Mouse (Mus musculus): ENCODE data around the gene 2010106E10Rik.

2010106E10Rik gene

DNA sequence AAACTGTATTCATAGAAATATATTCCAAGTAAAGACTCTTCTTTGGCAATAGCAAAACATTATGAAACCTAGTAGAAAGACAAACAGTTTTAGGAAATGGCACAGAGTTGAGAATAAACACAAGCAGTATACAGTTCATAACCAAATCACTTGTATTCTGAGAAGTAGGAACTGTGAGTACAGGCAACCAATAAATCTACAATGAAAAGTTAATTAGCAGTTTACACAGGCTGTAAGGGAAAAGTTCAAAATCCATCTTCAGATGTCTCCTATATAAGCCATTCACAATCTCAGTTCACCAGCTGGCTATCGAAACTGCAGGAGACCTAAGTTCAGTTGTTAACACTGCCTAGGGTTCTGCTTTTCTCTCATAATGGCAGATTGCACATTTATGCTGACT is at the start of gene 2010106E10Rik:
Gene 2010106E10Rik (plus strand): TSS at position 301 of the 400 bp plus-strand sequence.
- DNase-seq, result no peak

DNA sequence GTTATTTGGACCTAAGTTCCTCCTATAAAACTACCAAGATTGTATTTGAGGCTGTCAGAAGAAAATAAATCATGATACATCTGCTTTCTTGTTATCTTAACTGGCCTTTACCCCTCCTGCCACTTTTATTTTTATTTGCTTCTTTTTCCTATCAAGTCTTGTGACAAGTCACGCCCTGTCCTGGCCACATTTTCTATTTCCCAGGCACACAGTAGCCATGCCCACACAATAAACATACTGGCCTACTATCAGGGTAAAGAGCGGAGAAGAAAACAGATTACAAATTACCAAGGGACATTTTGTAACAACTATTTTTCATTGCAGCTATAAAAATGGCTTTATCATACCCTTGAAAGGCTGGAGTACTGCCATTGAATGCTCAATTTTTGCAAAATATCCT is 10.6 kb downstream of the 2010106E10Rik start:
- DNase-seq, result no peak

DNA sequence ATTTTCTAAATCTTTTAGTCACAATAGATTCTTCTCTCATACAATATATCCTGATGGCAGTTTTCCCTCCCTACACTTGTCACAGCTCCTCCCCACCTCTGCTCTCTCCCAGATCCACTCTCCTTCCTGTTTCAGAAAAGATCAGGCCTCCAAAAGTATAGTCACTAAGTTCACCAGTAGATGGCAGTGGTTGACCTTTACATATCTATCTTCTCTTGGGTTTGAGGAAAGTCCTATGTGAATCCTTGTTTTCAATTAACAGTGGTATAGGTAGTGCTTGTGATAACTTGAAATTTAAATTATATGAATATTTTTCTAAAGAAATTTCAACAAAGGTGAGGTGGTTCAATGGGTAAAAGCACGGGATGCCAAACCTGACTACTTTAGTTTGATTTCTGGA is 29.7 kb downstream of the 2010106E10Rik start:
- DNase-seq, result no peak

DNA sequence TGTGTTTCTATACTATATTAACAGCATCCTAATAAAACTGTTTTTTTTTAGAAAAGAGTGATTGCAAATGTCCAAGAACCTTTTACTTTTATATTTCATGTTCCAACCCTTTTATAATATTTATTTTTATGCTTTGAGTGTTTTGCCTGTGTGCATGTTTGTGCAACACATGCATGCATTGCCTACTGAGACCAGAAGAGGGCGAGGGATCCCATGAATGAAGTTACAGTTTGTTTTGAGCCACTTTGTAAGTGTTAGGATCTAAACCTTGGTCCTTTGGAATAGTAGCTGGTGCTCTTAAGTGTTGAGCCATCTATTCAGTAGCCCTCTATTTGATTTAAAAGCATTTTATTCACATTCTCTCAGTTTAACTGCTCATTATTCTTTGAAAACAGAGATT is 48.0 kb downstream of the 2010106E10Rik start:
- no peak for DNase-seq

DNA sequence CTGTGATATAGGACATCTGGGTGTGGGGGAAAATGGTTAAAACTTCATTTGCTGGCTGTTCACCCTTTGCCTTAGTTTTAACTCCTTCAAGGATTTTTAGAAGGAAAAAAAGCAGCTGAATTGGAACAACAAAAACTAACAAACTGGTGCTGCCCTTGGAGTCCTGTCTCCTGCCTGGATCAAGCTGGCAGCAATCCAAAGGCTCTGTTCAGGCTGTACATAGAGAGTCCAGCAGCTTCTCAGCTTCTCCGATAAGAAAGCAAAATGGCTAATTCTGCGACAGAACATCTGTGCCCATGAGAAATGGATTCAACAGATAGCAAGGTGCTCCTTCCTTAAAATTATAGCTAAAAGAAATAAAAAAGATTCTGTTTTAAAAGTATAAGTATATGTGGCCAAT is 72.6 kb downstream of the 2010106E10Rik start:
- DNase-seq, result no peak

DNA sequence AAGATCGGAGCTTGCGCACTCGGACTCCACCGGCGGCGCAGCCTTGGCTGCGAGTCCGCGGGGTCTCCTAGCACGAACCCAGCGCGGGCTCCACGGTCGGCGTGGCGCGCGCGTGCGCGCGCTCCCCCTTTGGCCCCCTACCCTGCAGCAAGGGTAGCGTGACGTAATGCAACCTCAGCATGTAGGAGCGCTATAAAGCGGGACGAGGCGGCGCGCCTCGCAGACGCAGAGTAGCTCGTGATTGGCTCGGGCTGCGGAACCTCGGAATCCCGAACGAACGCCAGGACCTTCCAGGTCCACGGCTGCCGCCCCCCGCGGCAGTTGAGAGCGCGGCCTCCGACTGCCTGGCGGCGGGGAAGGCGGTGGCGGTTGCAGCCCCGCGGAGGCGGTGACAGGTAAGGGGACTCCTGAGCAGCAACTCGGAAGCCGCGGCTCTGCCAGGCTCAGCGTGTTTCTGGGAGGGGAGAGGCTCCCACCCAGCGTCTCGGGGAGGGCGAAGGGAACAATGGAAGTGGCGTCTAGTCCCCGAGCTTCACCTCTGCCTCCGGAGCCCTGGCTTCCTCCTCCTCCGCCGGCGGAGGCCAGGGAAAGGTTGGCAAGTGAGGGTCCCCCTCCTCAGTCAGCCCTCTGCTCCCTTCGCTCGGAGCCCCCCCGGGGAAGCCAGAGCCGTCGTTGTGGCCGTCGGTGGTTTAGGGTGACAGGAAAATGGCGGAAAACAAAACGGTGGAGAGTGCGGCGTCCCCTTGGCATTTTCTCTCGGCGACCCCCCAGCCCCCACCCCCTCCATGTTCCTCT is 105.6 kb downstream of the 2010106E10Rik start, which contains the start of gene Zfp711:
Gene Zfp711 (plus strand): TSS at position 16 of the 795 bp plus-strand sequence.
- peak; percentile 77 for DNase-seq

DNA sequence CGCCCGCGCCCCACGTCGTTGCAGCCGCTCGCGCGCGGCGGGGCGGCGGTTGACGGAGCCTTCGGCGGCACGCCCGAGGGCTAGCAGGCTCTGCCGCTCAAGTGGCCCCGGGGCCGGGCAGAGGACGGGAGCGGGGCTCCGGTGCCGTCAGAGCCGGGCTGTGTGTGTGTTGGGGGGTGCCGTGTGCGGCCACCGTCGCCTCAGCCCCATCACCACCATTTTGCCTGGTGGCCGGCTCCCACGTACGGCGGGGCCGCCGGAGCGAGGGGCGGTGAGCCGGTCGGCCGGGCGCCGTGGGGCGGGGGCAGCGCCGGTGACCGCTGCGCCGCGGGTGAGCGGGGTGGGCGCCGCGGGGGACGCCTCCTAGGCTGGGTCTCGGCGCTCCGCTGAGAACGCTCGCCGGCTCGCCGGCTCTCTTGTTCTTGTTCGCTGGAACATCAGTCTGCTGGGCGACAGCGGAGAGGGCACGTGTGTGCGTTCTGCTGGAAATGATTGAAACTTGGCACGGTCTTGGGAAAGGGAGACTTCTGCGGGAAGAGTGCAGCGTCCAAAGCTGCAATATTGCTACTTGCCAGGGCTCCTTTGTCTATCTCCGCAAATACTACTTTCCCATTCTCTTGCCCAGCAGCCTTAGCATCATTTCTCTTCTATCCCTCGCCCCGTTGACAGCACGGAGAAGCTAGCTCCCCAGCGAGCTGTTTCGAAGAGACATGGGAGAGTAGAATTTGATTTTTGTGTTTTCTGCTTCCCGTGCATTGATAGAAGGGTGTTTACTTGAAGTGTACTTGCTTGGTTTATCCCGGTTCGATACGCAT is 106.4 kb downstream of the 2010106E10Rik start:
- DNase-seq, result peak; percentile 18

Data from right cerebral cortex, postnatal 4 days (tissue).